Mouse (Mus musculus) adipocyte (in vitro differentiated cells): Measurements from ENCODE around the gene Mgst2.
A peak's percentile ranks its signal among the peaks of the same experiment; 100 is the strongest.

Experiments used
- DNase-seq: peaks from one replicate; pipeline ENCODE4 v3.0.0-alpha.2; 2016; ENCODE audit warnings: low spot score

Gene Mgst2

GRCm38 (mm10) chr3:51654303-51655055 is 5.7 kb upstream of the Mgst2 start:
- no peak for DNase-seq

GRCm38 (mm10) chr3:51659415-51659814 is 745 bp upstream of the Mgst2 start:
- no peak for DNase-seq

GRCm38 (mm10) chr3:51660821-51661276 is 689 bp downstream of the Mgst2 start:
- DNase-seq, result peak; percentile 82

- DNase-seq, result peak; percentile 42
Measured at GRCm38 (mm10) chr3:51661376-51661775, 1.2 kb downstream of the Mgst2 start.

GRCm38 (mm10) chr3:51661880-51662550 is 1.9 kb downstream of the Mgst2 start:
- DNase-seq, result no peak

GRCm38 (mm10) chr3:51662557-51662956 is 2.4 kb downstream of the Mgst2 start:
- no peak for DNase-seq

- no peak for DNase-seq
Measured at GRCm38 (mm10) chr3:51668607-51669006, 8.4 kb downstream of the Mgst2 start.

- DNase-seq, result no peak
Measured at GRCm38 (mm10) chr3:51670414-51671070, 10.4 kb downstream of the Mgst2 start.

GRCm38 (mm10) chr3:51671071-51671469 is 10.9 kb downstream of the Mgst2 start:
- no peak for DNase-seq

- DNase-seq, result no peak
Measured at GRCm38 (mm10) chr3:51672631-51673030, 12.5 kb downstream of the Mgst2 start.

- DNase-seq, result peak; percentile 31
Measured at GRCm38 (mm10) chr3:51673408-51674086, 13.4 kb downstream of the Mgst2 start.

- DNase-seq, result no peak
Measured at GRCm38 (mm10) chr3:51674963-51675362, 14.8 kb downstream of the Mgst2 start.

- no peak for DNase-seq
Measured at GRCm38 (mm10) chr3:51685539-51685938, 25.4 kb downstream of the Mgst2 start.

- no peak for DNase-seq
Measured at GRCm38 (mm10) chr3:51686316-51686715, 26.2 kb downstream of the Mgst2 start.

- DNase-seq, result no peak
Measured at GRCm38 (mm10) chr3:51686791-51687190, 26.6 kb downstream of the Mgst2 start.

GRCm38 (mm10) chr3:51688725-51689124 is 28.6 kb downstream of the Mgst2 start:
- DNase-seq, result no peak

- no peak for DNase-seq
Measured at GRCm38 (mm10) chr3:51693196-51693595, 33.0 kb downstream of the Mgst2 start.

- DNase-seq, result no peak
Measured at GRCm38 (mm10) chr3:51694576-51694975, 34.4 kb downstream of the Mgst2 start.

GRCm38 (mm10) chr3:51695713-51696112 is 35.6 kb downstream of the Mgst2 start:
- DNase-seq, result no peak

GRCm38 (mm10) chr3:51697931-51698330 is 37.8 kb downstream of the Mgst2 start:
- no peak for DNase-seq

- DNase-seq, result no peak
Measured at GRCm38 (mm10) chr3:51700123-51700522, 40.0 kb downstream of the Mgst2 start.

- DNase-seq, result no peak
Measured at GRCm38 (mm10) chr3:51700731-51701280, 40.6 kb downstream of the Mgst2 start.
